Mouse (Mus musculus) C2C12 (cell line): ENCODE measurements around the gene Pard3.

Experiments
- CEBPB ChIP-seq: IDR thresholded peaks from one replicate; pipeline ENCODE4 v1.6.1; 2011; ENCODE audit warnings: low read depth, mild to moderate bottlenecking, control low read depth, moderate library complexity
- CTCF ChIP-seq: IDR thresholded peaks from one replicate; pipeline ENCODE4 v1.5.1; 2011; ENCODE audit not compliant: control insufficient read depth, insufficient read depth, insufficient read length
- MAX ChIP-seq: IDR thresholded peaks from one replicate; pipeline ENCODE4 v1.6.1; 2011; ENCODE audit warnings: mild to moderate bottlenecking, control low read depth
- MYOD1 ChIP-seq: IDR thresholded peaks from one replicate; pipeline ENCODE4 v1.6.1; 2011; ENCODE audit warnings: low read depth; ENCODE audit not compliant: control insufficient read depth, insufficient read length
- USF1 ChIP-seq: IDR thresholded peaks from one replicate; pipeline ENCODE4 v1.6.1; 2011; ENCODE audit warnings: low read depth, mild to moderate bottlenecking, control low read depth, moderate library complexity

DNA sequence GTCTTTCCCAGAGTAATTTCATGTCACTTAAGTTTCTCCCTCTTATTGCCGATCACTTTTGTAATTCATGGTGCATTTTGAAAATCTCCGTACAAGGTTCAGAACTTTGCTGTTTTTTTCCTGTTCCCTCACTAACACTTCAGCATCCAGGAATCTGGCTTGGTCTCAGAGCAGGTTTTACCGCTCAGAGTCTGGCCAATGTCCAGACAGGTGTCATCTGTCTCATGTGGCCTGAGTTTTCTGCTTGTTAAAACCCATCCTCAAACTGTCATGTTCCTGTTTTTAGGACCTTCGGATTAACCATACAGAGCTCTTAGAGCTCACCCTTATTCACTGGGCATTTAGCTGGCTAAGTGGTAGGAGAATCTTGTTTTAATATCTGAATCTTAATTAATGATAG is 146.9 kb downstream of the Pard3 start:
- TF ChIP-seq USF1, result no peak
- no peak for TF ChIP-seq CEBPB
- no peak for TF ChIP-seq CTCF
- TF ChIP-seq MAX, result no peak
- TF ChIP-seq MYOD1, result no peak
